Mouse (Mus musculus): ENCODE data around the gene Dcbld1. TPM values are rescaled to one million over a fixed set of nuclear protein-coding genes. Genes with fewer than 3 reads are reported as not detected.

The Dcbld1 gene
- polyA plus RNA-seq, 1 experiment from 2014 or later: 27.1 TPM

- H3K27ac ChIP-seq: no peak overlapping the region
- 9% methylated on average over 7 of the region's 7 CpGs for WGBS
- H3K4me2 ChIP-seq: peak overlapping the region; percentile 78
- no peak for ATAC-seq (ENCODE audit: insufficient number of reproducible peaks, insufficient read depth, low FRiP score, low TSS enrichment, low read depth)
- no peaks in the 10 kb centered on the region for H3K27me3 ChIP-seq
- no peaks in the 10 kb centered on the region for H3K9me3 ChIP-seq
- no peaks in the 10 kb centered on the region for H3K36me3 ChIP-seq
- peaks cover 21% of the 10 kb centered on the region for H3K4me1 ChIP-seq
- peak overlapping the region; percentile 83 for H3K4me3 ChIP-seq
- peak overlapping the region; percentile 92 for H3K9ac ChIP-seq
Observed at GRCm38 (mm10) chr10:52234654-52234981, 1.2 kb downstream of the Dcbld1 start.

GRCm38 (mm10) chr10:52235461-52235860 lies 2.0 kb downstream of the Dcbld1 start:
- WGBS: 87% methylated on average over 5 of the region's 5 CpGs
- peaks cover 21% of the 10 kb centered on the region for H3K4me1 ChIP-seq
- no peaks in the 10 kb centered on the region for H3K27me3 ChIP-seq
- H3K27ac ChIP-seq: no peak overlapping the region
- no peak overlapping the region for H3K9ac ChIP-seq
- H3K36me3 ChIP-seq: no peaks in the 10 kb centered on the region
- no peak for ATAC-seq (ENCODE audit: insufficient number of reproducible peaks, insufficient read depth, low FRiP score, low TSS enrichment, low read depth)
- 0 out of 2 replicates have a peak overlapping the region, but pooled peaks have one; percentile 83 for H3K4me3 ChIP-seq
- peak overlapping the region; percentile 78 for H3K4me2 ChIP-seq
- no peaks in the 10 kb centered on the region for H3K9me3 ChIP-seq

- WGBS: 80% methylated on average over 5 of the region's 5 CpGs
- H3K27ac ChIP-seq: no peak overlapping the region
- no peaks in the 10 kb centered on the region for H3K36me3 ChIP-seq
- H3K4me3 ChIP-seq: no peak overlapping the region
- no peak overlapping the region for H3K4me2 ChIP-seq
- no peaks in the 10 kb centered on the region for H3K9me3 ChIP-seq
- H3K27me3 ChIP-seq: no peaks in the 10 kb centered on the region
- no peak overlapping the region for H3K9ac ChIP-seq
- no peak for ATAC-seq (ENCODE audit: insufficient number of reproducible peaks, insufficient read depth, low FRiP score, low TSS enrichment, low read depth)
- peaks cover 5% of the 10 kb centered on the region; the same call in 1 of the 2 replicates for H3K4me1 ChIP-seq
Observed at GRCm38 (mm10) chr10:52242015-52242414, 8.6 kb downstream of the Dcbld1 start.

GRCm38 (mm10) chr10:52242680-52243323 lies 9.4 kb downstream of the Dcbld1 start:
- WGBS: 19% methylated on average over 7 of the region's 7 CpGs
- Histone ChIP-seq H3K9ac (no peak overlapping the region; the same call in 1 of the 2 replicates), H3K4me2 (no peak overlapping the region), H3K9me3 (no peaks in the 10 kb centered on the region), H3K36me3 (no peaks in the 10 kb centered on the region), H3K27me3 (no peaks in the 10 kb centered on the region), H3K4me3 (no peak overlapping the region), H3K4me1 (peaks cover 5% of the 10 kb centered on the region; the same call in 1 of the 2 replicates), H3K27ac (no peak overlapping the region)
- no peak for ATAC-seq (ENCODE audit: insufficient number of reproducible peaks, insufficient read depth, low FRiP score, low TSS enrichment, low read depth)

- H3K27ac ChIP-seq: no peak overlapping the region
- peaks cover 5% of the 10 kb centered on the region; the same call in 1 of the 2 replicates for H3K4me1 ChIP-seq
- no peaks in the 10 kb centered on the region for H3K9me3 ChIP-seq
- no peaks in the 10 kb centered on the region for H3K36me3 ChIP-seq
- no peak overlapping the region for H3K9ac ChIP-seq
- no peaks in the 10 kb centered on the region for H3K27me3 ChIP-seq
- no peak for ATAC-seq (ENCODE audit: insufficient number of reproducible peaks, insufficient read depth, low FRiP score, low TSS enrichment, low read depth)
- H3K4me2 ChIP-seq: no peak overlapping the region
- WGBS: 88% methylated on average over 3 of the region's 3 CpGs
- H3K4me3 ChIP-seq: no peak overlapping the region
Observed at GRCm38 (mm10) chr10:52246207-52246606, 12.8 kb downstream of the Dcbld1 start.

- no peak for ATAC-seq (ENCODE audit: insufficient number of reproducible peaks, insufficient read depth, low FRiP score, low TSS enrichment, low read depth)
Observed at GRCm38 (mm10) chr10:52252240-52252639, 18.8 kb downstream of the Dcbld1 start.

GRCm38 (mm10) chr10:52253426-52253825 lies 20.0 kb downstream of the Dcbld1 start:
- Histone ChIP-seq H3K9me3 (no peaks in the 10 kb centered on the region), H3K36me3 (no peaks in the 10 kb centered on the region), H3K27ac (no peak overlapping the region), H3K4me1 (no peaks in the 10 kb centered on the region), H3K27me3 (no peaks in the 10 kb centered on the region), H3K4me2 (no peak overlapping the region), H3K4me3 (no peak overlapping the region), H3K9ac (no peak overlapping the region)
- ATAC-seq (ENCODE audit: insufficient number of reproducible peaks, insufficient read depth, low FRiP score, low TSS enrichment, low read depth): no peak
- 75% methylated on average over 11 of the region's 11 CpGs for WGBS

More at GRCm38 (mm10) chr10:52252240-52252639, 18.8 kb downstream of the Dcbld1 start:
- H3K4me2 ChIP-seq: no peak overlapping the region
- no peaks in the 10 kb centered on the region for H3K27me3 ChIP-seq
- 88% methylated on average over 1 of the region's 1 CpGs for WGBS
- H3K9me3 ChIP-seq: no peaks in the 10 kb centered on the region
- H3K4me1 ChIP-seq: no peaks in the 10 kb centered on the region
- H3K36me3 ChIP-seq: no peaks in the 10 kb centered on the region
- H3K9ac ChIP-seq: no peak overlapping the region
- no peak overlapping the region for H3K27ac ChIP-seq
- no peak overlapping the region for H3K4me3 ChIP-seq

GRCm38 (mm10) chr10:52257768-52258167 lies 24.3 kb downstream of the Dcbld1 start:
- H3K36me3 ChIP-seq: 0 out of 2 replicates have a peak, but pooled peaks cover 2% of the 10 kb centered on the region
- no peak overlapping the region for H3K4me3 ChIP-seq
- 50% methylated on average over 2 of the region's 2 CpGs for WGBS
- H3K9ac ChIP-seq: no peak overlapping the region
- no peak overlapping the region for H3K27ac ChIP-seq
- H3K4me2 ChIP-seq: no peak overlapping the region
- no peaks in the 10 kb centered on the region for H3K9me3 ChIP-seq
- H3K27me3 ChIP-seq: no peaks in the 10 kb centered on the region
- no peaks in the 10 kb centered on the region for H3K4me1 ChIP-seq
- ATAC-seq (ENCODE audit: insufficient number of reproducible peaks, insufficient read depth, low FRiP score, low TSS enrichment, low read depth): no peak

- ATAC-seq (ENCODE audit: insufficient number of reproducible peaks, insufficient read depth, low FRiP score, low TSS enrichment, low read depth): no peak
- H3K27ac ChIP-seq: no peak overlapping the region
- H3K9me3 ChIP-seq: no peaks in the 10 kb centered on the region
- WGBS: 50% methylated on average over 13 of the region's 13 CpGs
- H3K9ac ChIP-seq: no peak overlapping the region
- H3K4me2 ChIP-seq: no peak overlapping the region
- H3K4me3 ChIP-seq: no peak overlapping the region
- H3K27me3 ChIP-seq: no peaks in the 10 kb centered on the region
- no peaks in the 10 kb centered on the region for H3K4me1 ChIP-seq
- H3K36me3 ChIP-seq: 0 out of 2 replicates have a peak, but pooled peaks cover 4% of the 10 kb centered on the region
Observed at GRCm38 (mm10) chr10:52258180-52258948, 24.9 kb downstream of the Dcbld1 start.

- Histone ChIP-seq H3K27ac (no peak overlapping the region), H3K9me3 (no peaks in the 10 kb centered on the region), H3K4me1 (no peaks in the 10 kb centered on the region), H3K27me3 (no peaks in the 10 kb centered on the region), H3K9ac (no peak overlapping the region), H3K4me3 (no peak overlapping the region), H3K4me2 (no peak overlapping the region), H3K36me3 (peaks cover 21% of the 10 kb centered on the region)
- no peak for ATAC-seq (ENCODE audit: insufficient number of reproducible peaks, insufficient read depth, low FRiP score, low TSS enrichment, low read depth)
- 89% methylated on average over 4 of the region's 4 CpGs for WGBS
Observed at GRCm38 (mm10) chr10:52260209-52260608, 26.8 kb downstream of the Dcbld1 start.

GRCm38 (mm10) chr10:52264162-52264561 lies 30.7 kb downstream of the Dcbld1 start:
- H3K27ac ChIP-seq: no peak overlapping the region
- H3K4me2 ChIP-seq: no peak overlapping the region
- no peak for ATAC-seq (ENCODE audit: insufficient number of reproducible peaks, insufficient read depth, low FRiP score, low TSS enrichment, low read depth)
- no peak overlapping the region for H3K9ac ChIP-seq
- no peak overlapping the region for H3K4me3 ChIP-seq
- H3K27me3 ChIP-seq: no peaks in the 10 kb centered on the region
- WGBS: 89% methylated on average over 5 of the region's 5 CpGs
- no peaks in the 10 kb centered on the region for H3K4me1 ChIP-seq
- H3K36me3 ChIP-seq: peaks cover 30% of the 10 kb centered on the region
- H3K9me3 ChIP-seq: no peaks in the 10 kb centered on the region

- WGBS: 91% methylated on average over 5 of the region's 5 CpGs
- Histone ChIP-seq H3K27me3 (no peaks in the 10 kb centered on the region), H3K9ac (no peak overlapping the region), H3K4me3 (no peak overlapping the region), H3K9me3 (no peaks in the 10 kb centered on the region), H3K27ac (no peak overlapping the region), H3K4me1 (peaks cover under 1% of the 10 kb centered on the region), H3K36me3 (peaks cover 21% of the 10 kb centered on the region), H3K4me2 (no peak overlapping the region)
- no peak for ATAC-seq (ENCODE audit: insufficient number of reproducible peaks, insufficient read depth, low FRiP score, low TSS enrichment, low read depth)
Observed at GRCm38 (mm10) chr10:52268879-52269278, 35.5 kb downstream of the Dcbld1 start.
